Mouse (Mus musculus) midbrain, embryonic 11.5 days (tissue): ENCODE data around the gene Fam83d. TPM values are rescaled to one million over a fixed set of nuclear protein-coding genes. Genes with fewer than 3 reads are reported as not detected.

Experiments
- ATAC-seq: fragments of 200-750 bp; cut with Nextera tagmentation; 2 replicates; pipeline ENCODE4 v1.8.0; 2017; ENCODE audit warnings: moderate TSS enrichment, moderate library complexity; ENCODE audit not compliant: low FRiP score
- DNase-seq: peaks from one replicate; pipeline ENCODE4 v3.0.0; 2015; ENCODE audit warnings: low spot score; ENCODE audit errors: missing footprints
- H3K27ac ChIP-seq: fragments of 300-500 bp; sonication (generic); 2 replicates; pipeline ENCODE4 v1.5.1; 2014; ENCODE audit warnings: low read depth, low read length
- H3K27me3 ChIP-seq: fragments of 300-500 bp; sonication (generic); 2 replicates; pipeline ENCODE4 v1.6.1; 2014; ENCODE audit warnings: mild to moderate bottlenecking, low read length, moderate library complexity, mixed read lengths; ENCODE audit not compliant: control insufficient read depth, insufficient read depth
- H3K36me3 ChIP-seq: fragments of 300-500 bp; sonication (generic); 2 replicates; pipeline ENCODE4 v1.6.1; 2014; ENCODE audit warnings: mild to moderate bottlenecking, low read length, moderate library complexity, mixed read lengths; ENCODE audit not compliant: control insufficient read depth, insufficient read depth
- H3K4me1 ChIP-seq: fragments of 300-500 bp; sonication (generic); 2 replicates; pipeline ENCODE4 v1.6.1; 2014; ENCODE audit warnings: low read length; ENCODE audit not compliant: control insufficient read depth, insufficient read depth
- H3K4me2 ChIP-seq: fragments of 300-500 bp; sonication (generic); 2 replicates; pipeline ENCODE4 v1.6.1; 2014; ENCODE audit warnings: mild to moderate bottlenecking, moderate library complexity
- H3K4me3 ChIP-seq: fragments of 300-500 bp; sonication (generic); 2 replicates; pipeline ENCODE4 v1.5.1; 2014; ENCODE audit warnings: low read depth, low read length
- H3K9ac ChIP-seq: fragments of 300-500 bp; sonication (generic); 2 replicates; pipeline ENCODE4 v1.6.1; 2014; ENCODE audit warnings: low read length
- H3K9me3 ChIP-seq: fragments of 300-500 bp; sonication (generic); 2 replicates; pipeline ENCODE4 v1.6.1; 2016; ENCODE audit warnings: low read length; ENCODE audit not compliant: control insufficient read depth
- WGBS: fragments of 180-500 bp; shearing (Covaris S2); extraction: QIAGEN DNeasy Blood & Tissue Kit; methylation state at CpG from one replicate; pipeline ENCODE4 v1.1.7; 2014; 5-methylcytosine and 5-hydroxymethylcytosine counted together
- polyA plus RNA-seq: library from polyadenylated mRNA; unstranded; fragments of >200 nt; fragmentation: Nextera tagmentation; extraction: Ambion mirVana; gene quantifications from 2 replicates; pipeline ENCODE4 v1.2.1, GENCODE M21; 2014

Gene Fam83d
- polyA plus RNA-seq, 1 experiment from 2014 or later, result 48.8 TPM

- no peak for ATAC-seq
- no peaks in the 10 kb centered on the region for H3K9me3 ChIP-seq
Measured at GRCm38 (mm10) chr2:158781126-158781525, 13.2 kb downstream of the Fam83d start.

GRCm38 (mm10) chr2:158786927-158787795 is 19.3 kb downstream of the Fam83d start:
- WGBS, result 92% methylated on average over 14 of the region's 14 CpGs
- Histone ChIP-seq H3K9me3 (no peaks in the 10 kb centered on the region), H3K4me3 (no peak overlapping the region), H3K27ac (no peak overlapping the region), H3K9ac (no peak overlapping the region), H3K4me2 (no peak overlapping the region), H3K27me3 (no peaks in the 10 kb centered on the region), H3K36me3 (peaks cover 17% of the 10 kb centered on the region; the same call in 1 of the 2 replicates), H3K4me1 (peaks cover 3% of the 10 kb centered on the region; the same call in 1 of the 2 replicates)
- no peak for DNase-seq
- no peak for ATAC-seq

More at GRCm38 (mm10) chr2:158781126-158781525, 13.2 kb downstream of the Fam83d start:
- no peak overlapping the region for H3K4me2 ChIP-seq
- no peak overlapping the region for H3K9ac ChIP-seq
- H3K27ac ChIP-seq, result no peak overlapping the region
- no peak overlapping the region for H3K4me3 ChIP-seq
- H3K27me3 ChIP-seq, result no peaks in the 10 kb centered on the region
- WGBS, result 95% methylated on average over 7 of the region's 7 CpGs
- DNase-seq, result peak; percentile 49
- H3K4me1 ChIP-seq, result no peaks in the 10 kb centered on the region
- peaks cover 25% of the 10 kb centered on the region for H3K36me3 ChIP-seq

- Histone ChIP-seq H3K9me3 (no peaks in the 10 kb centered on the region), H3K4me1 (peaks cover 6% of the 10 kb centered on the region), H3K4me2 (peak within 1 kb of the TSS; percentile 67), H3K4me3 (peak within 1 kb of the TSS; percentile 75), H3K27me3 (no peaks in the 10 kb centered on the region), H3K27ac (peak within 1 kb of the TSS; percentile 46), H3K9ac (peak within 1 kb of the TSS; percentile 72), H3K36me3 (no peaks in the 10 kb centered on the region)
- DNase-seq, result peak; percentile 99
- WGBS, result under 1% methylated on average over 30 of the region's 33 CpGs
- ATAC-seq, result peak; percentile 99
Measured at GRCm38 (mm10) chr2:158794494-158795004, 26.7 kb downstream of the Fam83d start, which contains the start of gene Dhx35. TSS of gene Dhx35 (plus strand) at chr2:158794807.

GRCm38 (mm10) chr2:158795043-158795442 is 27.1 kb downstream of the Fam83d start:
- Histone ChIP-seq H3K4me3 (peak overlapping the region; percentile 75), H3K4me1 (peaks cover 6% of the 10 kb centered on the region), H3K36me3 (no peaks in the 10 kb centered on the region), H3K27me3 (no peaks in the 10 kb centered on the region), H3K9me3 (no peaks in the 10 kb centered on the region; the same call in 1 of the 2 replicates), H3K27ac (peak overlapping the region; percentile 45; the same call in 1 of the 2 replicates), H3K9ac (peak overlapping the region; percentile 72), H3K4me2 (peak overlapping the region; percentile 67)
- DNase-seq (no peak), ATAC-seq (no peak; the same call in 1 of the 2 replicates)
- WGBS, result 11% methylated on average over 15 of the region's 15 CpGs

GRCm38 (mm10) chr2:158795875-158796274 is 28.0 kb downstream of the Fam83d start:
- no peak for ATAC-seq
- 88% methylated on average over 2 of the region's 2 CpGs for WGBS
- Histone ChIP-seq H3K9ac (no peak overlapping the region), H3K27me3 (no peaks in the 10 kb centered on the region), H3K27ac (no peak overlapping the region), H3K4me2 (no peak overlapping the region), H3K4me3 (no peak overlapping the region), H3K36me3 (no peaks in the 10 kb centered on the region), H3K4me1 (peaks cover 6% of the 10 kb centered on the region), H3K9me3 (no peaks in the 10 kb centered on the region; the same call in 1 of the 2 replicates)
- DNase-seq, result no peak

GRCm38 (mm10) chr2:158799328-158799727 is 31.4 kb downstream of the Fam83d start:
- Histone ChIP-seq H3K27me3 (no peaks in the 10 kb centered on the region), H3K36me3 (peaks cover 9% of the 10 kb centered on the region; the same call in 1 of the 2 replicates), H3K9me3 (no peaks in the 10 kb centered on the region; the same call in 1 of the 2 replicates), H3K4me3 (no peak overlapping the region), H3K4me1 (peaks cover 3% of the 10 kb centered on the region), H3K9ac (no peak overlapping the region), H3K27ac (no peak overlapping the region), H3K4me2 (no peak overlapping the region)
- WGBS, result 71% methylated on average over 4 of the region's 4 CpGs
- no peak for DNase-seq
- no peak for ATAC-seq

- H3K27ac ChIP-seq, result no peak overlapping the region
- no peaks in the 10 kb centered on the region for H3K4me1 ChIP-seq
- WGBS, result 97% methylated on average over 8 of the region's 8 CpGs
- DNase-seq (no peak), ATAC-seq (no peak)
- H3K27me3 ChIP-seq, result no peaks in the 10 kb centered on the region
- H3K36me3 ChIP-seq, result peaks cover 9% of the 10 kb centered on the region; the same call in 1 of the 2 replicates
- no peak overlapping the region for H3K4me2 ChIP-seq
- no peaks in the 10 kb centered on the region; the same call in 1 of the 2 replicates for H3K9me3 ChIP-seq
- H3K9ac ChIP-seq, result no peak overlapping the region
- H3K4me3 ChIP-seq, result no peak overlapping the region
Measured at GRCm38 (mm10) chr2:158800788-158801187, 32.9 kb downstream of the Fam83d start.

- Histone ChIP-seq H3K4me2 (no peak overlapping the region), H3K4me3 (no peak overlapping the region), H3K9me3 (no peaks in the 10 kb centered on the region; the same call in 1 of the 2 replicates), H3K9ac (no peak overlapping the region), H3K27ac (no peak overlapping the region), H3K36me3 (peaks cover 9% of the 10 kb centered on the region; the same call in 1 of the 2 replicates), H3K4me1 (no peaks in the 10 kb centered on the region), H3K27me3 (no peaks in the 10 kb centered on the region)
- DNase-seq (no peak), ATAC-seq (no peak)
- WGBS, result 89% methylated on average over 8 of the region's 8 CpGs
Measured at GRCm38 (mm10) chr2:158803575-158803974, 35.7 kb downstream of the Fam83d start.

GRCm38 (mm10) chr2:158815686-158816085 is 47.8 kb downstream of the Fam83d start:
- Histone ChIP-seq H3K4me2 (no peak overlapping the region), H3K27ac (no peak overlapping the region), H3K36me3 (no peaks in the 10 kb centered on the region), H3K9ac (no peak overlapping the region), H3K9me3 (no peaks in the 10 kb centered on the region), H3K27me3 (no peaks in the 10 kb centered on the region), H3K4me1 (no peaks in the 10 kb centered on the region), H3K4me3 (no peak overlapping the region)
- DNase-seq, result no peak
- ATAC-seq, result no peak
